Mouse (Mus musculus): ENCODE measurements around the gene Dab2ip. TPM values are rescaled to one million over a fixed set of nuclear protein-coding genes. Genes with fewer than 3 reads are reported as not detected.
A peak's percentile ranks its signal among the peaks of the same experiment; 100 is the strongest.

The Dab2ip gene
- polyA plus RNA-seq, 1 experiment from 2014 or later: 9.1 TPM

GRCm38 (mm10) chr2:35662738-35663550, 104.9 kb downstream of the Dab2ip start:
- Histone ChIP-seq H3K4me3 (ENCODE audit: low read depth, low read length) (no peak overlapping the region), H3K9me3 (ENCODE audit: low read length) (no peaks in the 10 kb centered on the region), H3K27me3 (ENCODE audit: insufficient read depth, low read length) (peaks cover 12% of the 10 kb centered on the region; the same call in 1 of the 2 replicates), H3K4me1 (ENCODE audit: insufficient read depth) (peaks cover 28% of the 10 kb centered on the region), H3K27ac (ENCODE audit: low read depth) (no peak overlapping the region), H3K9ac (replicated peaks) (no peak overlapping the region), H3K4me2 (ENCODE audit: low read depth, low read length) (peak overlapping the region; percentile 29), H3K36me3 (replicated peaks; ENCODE audit: insufficient read depth, low read length) (no peaks in the 10 kb centered on the region)
- TF ChIP-seq CTCF (IDR thresholded peaks at IDR 0.05; ENCODE audit: low read depth) (no peak), EP300 (IDR thresholded peaks at IDR 0.05; ENCODE audit: low read depth) (no peak)
- DNase-seq (no peak), ATAC-seq (no peak)
- WGBS (ENCODE audit: insufficient replicate concordance): 41% methylated on average over 26 of the region's 26 CpGs

GRCm38 (mm10) chr2:35667746-35668145, 109.7 kb downstream of the Dab2ip start:
- H3K4me2 ChIP-seq (ENCODE audit: low read depth, low read length): no peak overlapping the region
- no peak overlapping the region for H3K9ac ChIP-seq (replicated peaks)
- 80% methylated on average over 8 of the region's 8 CpGs for WGBS (ENCODE audit: insufficient replicate concordance)
- no peak overlapping the region for H3K27ac ChIP-seq (ENCODE audit: low read depth)
- DNase-seq: no peak
- H3K27me3 ChIP-seq (ENCODE audit: insufficient read depth, low read length): no peaks in the 10 kb centered on the region
- H3K9me3 ChIP-seq (ENCODE audit: low read length): no peaks in the 10 kb centered on the region
- no peaks in the 10 kb centered on the region for H3K36me3 ChIP-seq (replicated peaks; ENCODE audit: insufficient read depth, low read length)
- TF ChIP-seq CTCF (IDR thresholded peaks at IDR 0.05; ENCODE audit: low read depth): no peak
- no peak for TF ChIP-seq EP300 (IDR thresholded peaks at IDR 0.05; ENCODE audit: low read depth)
- no peak overlapping the region for H3K4me3 ChIP-seq (ENCODE audit: low read depth, low read length)
- no peak for ATAC-seq
- peaks cover 8% of the 10 kb centered on the region for H3K4me1 ChIP-seq (ENCODE audit: insufficient read depth)

DNA sequence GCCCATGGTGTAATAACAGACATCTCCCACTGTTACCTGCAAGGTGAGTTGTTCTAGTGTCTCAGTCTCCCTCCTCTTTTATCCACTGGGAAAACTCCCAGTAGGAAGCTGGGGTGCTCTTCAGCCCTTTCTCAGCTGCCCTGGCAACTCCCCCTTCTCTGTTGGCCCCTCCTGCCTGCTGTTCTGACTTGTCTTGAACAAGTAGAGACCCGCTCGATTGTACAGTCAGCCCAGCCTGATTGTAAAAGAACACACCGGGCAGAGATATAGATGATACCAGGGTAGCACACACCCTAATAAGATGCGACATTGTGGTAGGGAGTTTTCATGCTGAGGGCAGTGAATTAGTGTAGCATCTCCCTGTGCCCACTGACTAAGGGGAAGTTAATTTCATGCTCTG, 111.2 kb downstream of the Dab2ip start:
- no peak overlapping the region for H3K9ac ChIP-seq (replicated peaks)
- WGBS (ENCODE audit: insufficient replicate concordance): 59% methylated on average over 4 of the region's 4 CpGs
- TF ChIP-seq EP300 (IDR thresholded peaks at IDR 0.05; ENCODE audit: low read depth): no peak
- no peak for TF ChIP-seq CTCF (IDR thresholded peaks at IDR 0.05; ENCODE audit: low read depth)
- no peaks in the 10 kb centered on the region for H3K9me3 ChIP-seq (ENCODE audit: low read length)
- H3K4me2 ChIP-seq (ENCODE audit: low read depth, low read length): no peak overlapping the region
- ATAC-seq (no peak), DNase-seq (no peak)
- H3K4me1 ChIP-seq (ENCODE audit: insufficient read depth): no peaks in the 10 kb centered on the region; the same call in 1 of the 2 replicates
- H3K36me3 ChIP-seq (replicated peaks; ENCODE audit: insufficient read depth, low read length): no peaks in the 10 kb centered on the region
- no peak overlapping the region for H3K4me3 ChIP-seq (ENCODE audit: low read depth, low read length)
- H3K27ac ChIP-seq (ENCODE audit: low read depth): no peak overlapping the region
- no peaks in the 10 kb centered on the region for H3K27me3 ChIP-seq (ENCODE audit: insufficient read depth, low read length)

- Histone ChIP-seq H3K4me3 (ENCODE audit: low read depth, low read length) (no peak overlapping the region), H3K9ac (replicated peaks) (no peak overlapping the region), H3K9me3 (ENCODE audit: low read length) (no peaks in the 10 kb centered on the region), H3K4me2 (ENCODE audit: low read depth, low read length) (no peak overlapping the region), H3K27me3 (ENCODE audit: insufficient read depth, low read length) (no peaks in the 10 kb centered on the region), H3K4me1 (ENCODE audit: insufficient read depth) (no peaks in the 10 kb centered on the region; the same call in 1 of the 2 replicates), H3K36me3 (replicated peaks; ENCODE audit: insufficient read depth, low read length) (no peaks in the 10 kb centered on the region), H3K27ac (ENCODE audit: low read depth) (no peak overlapping the region)
- DNase-seq (no peak), ATAC-seq (no peak)
- TF ChIP-seq EP300 (IDR thresholded peaks at IDR 0.05; ENCODE audit: low read depth): no peak
- TF ChIP-seq CTCF (IDR thresholded peaks at IDR 0.05; ENCODE audit: low read depth): no peak
- WGBS (ENCODE audit: insufficient replicate concordance): 57% methylated on average over 4 of the region's 4 CpGs
Observed at GRCm38 (mm10) chr2:35669748-35670147, 111.7 kb downstream of the Dab2ip start.

- Histone ChIP-seq H3K9ac (replicated peaks) (no peak overlapping the region), H3K4me3 (ENCODE audit: low read depth, low read length) (no peak overlapping the region), H3K36me3 (replicated peaks; ENCODE audit: insufficient read depth, low read length) (no peaks in the 10 kb centered on the region), H3K27me3 (ENCODE audit: insufficient read depth, low read length) (no peaks in the 10 kb centered on the region), H3K27ac (ENCODE audit: low read depth) (no peak overlapping the region), H3K4me1 (ENCODE audit: insufficient read depth) (no peaks in the 10 kb centered on the region; the same call in 1 of the 2 replicates), H3K4me2 (ENCODE audit: low read depth, low read length) (no peak overlapping the region), H3K9me3 (ENCODE audit: low read length) (no peaks in the 10 kb centered on the region)
- DNase-seq (no peak), ATAC-seq (no peak)
- 83% methylated on average over 9 of the region's 9 CpGs for WGBS (ENCODE audit: insufficient replicate concordance)
- no peak for TF ChIP-seq EP300 (IDR thresholded peaks at IDR 0.05; ENCODE audit: low read depth)
- no peak for TF ChIP-seq CTCF (IDR thresholded peaks at IDR 0.05; ENCODE audit: low read depth)
Observed at GRCm38 (mm10) chr2:35670300-35670699, 112.2 kb downstream of the Dab2ip start.

GRCm38 (mm10) chr2:35671980-35672910, 114.2 kb downstream of the Dab2ip start:
- H3K9ac ChIP-seq (replicated peaks): no peak overlapping the region
- H3K4me2 ChIP-seq (ENCODE audit: low read depth, low read length): no peak overlapping the region
- H3K4me3 ChIP-seq (ENCODE audit: low read depth, low read length): no peak overlapping the region
- no peak overlapping the region for H3K27ac ChIP-seq (ENCODE audit: low read depth)
- no peaks in the 10 kb centered on the region for H3K36me3 ChIP-seq (replicated peaks; ENCODE audit: insufficient read depth, low read length)
- no peaks in the 10 kb centered on the region for H3K9me3 ChIP-seq (ENCODE audit: low read length)
- no peaks in the 10 kb centered on the region for H3K27me3 ChIP-seq (ENCODE audit: insufficient read depth, low read length)
- ATAC-seq (no peak), DNase-seq (no peak)
- TF ChIP-seq CTCF (IDR thresholded peaks at IDR 0.05; ENCODE audit: low read depth) (no peak), EP300 (IDR thresholded peaks at IDR 0.05; ENCODE audit: low read depth) (no peak)
- WGBS (ENCODE audit: insufficient replicate concordance): 75% methylated on average over 9 of the region's 9 CpGs
- H3K4me1 ChIP-seq (ENCODE audit: insufficient read depth): peaks cover 13% of the 10 kb centered on the region
